Mouse (Mus musculus) brain, embryonic 18.5 days (tissue): ENCODE data around the gene Ccnb3.
"Not testable (repeated sequence)": the region's sequence is repeated elsewhere in the genome, so short reads cannot be mapped to it uniquely, and the experiment has no call there.

Experiments used
- DNase-seq: peaks from one replicate; pipeline ENCODE4 v3.0.0-alpha.2; 2012; ENCODE audit warnings: low read depth, low spot score

Ccnb3 gene

DNA sequence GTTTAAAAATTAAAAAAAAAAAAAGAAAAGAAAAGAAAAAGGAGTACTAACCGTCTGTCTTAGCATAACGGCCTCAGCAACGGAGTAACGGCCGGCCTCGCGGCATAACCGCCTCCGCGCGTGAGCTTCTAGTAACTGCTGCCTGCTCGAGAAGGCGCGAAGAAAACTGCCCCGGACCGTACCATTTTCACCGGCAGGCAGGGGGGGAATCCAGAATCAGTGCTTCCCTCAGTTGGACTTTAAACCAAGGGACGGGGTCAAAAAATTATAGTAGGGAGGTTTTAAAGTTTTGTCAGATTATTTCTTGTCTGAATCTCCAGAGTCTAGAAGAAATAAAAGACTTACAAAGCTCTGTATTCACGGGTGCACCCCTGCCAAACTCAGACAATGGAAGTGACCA lies at the start of gene Ccnb3:
TSS of gene Ccnb3 (minus strand) at position 101 of the 400 bp plus-strand sequence.
- no peak for DNase-seq

DNA sequence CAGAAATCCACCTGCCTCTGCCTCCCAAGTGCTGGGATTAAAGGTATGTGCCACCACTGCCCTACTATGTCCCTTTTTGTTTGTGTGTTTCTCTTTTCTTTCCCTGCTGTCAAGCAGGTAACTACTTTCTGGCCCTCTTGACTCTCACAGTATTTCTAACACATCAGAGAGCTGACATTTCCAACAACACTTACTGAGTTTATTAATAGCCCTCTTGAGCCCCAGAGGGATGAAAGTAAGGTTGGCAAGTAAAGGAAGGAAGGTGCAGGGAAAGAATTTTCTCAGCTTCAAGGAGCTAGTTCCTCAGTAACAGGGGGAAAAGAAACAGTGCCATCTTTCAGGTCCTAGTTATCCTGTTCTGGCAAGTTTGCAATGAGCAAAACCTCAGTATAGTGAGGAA lies 48.9 kb upstream of the Ccnb3 start:
- no peak for DNase-seq

DNA sequence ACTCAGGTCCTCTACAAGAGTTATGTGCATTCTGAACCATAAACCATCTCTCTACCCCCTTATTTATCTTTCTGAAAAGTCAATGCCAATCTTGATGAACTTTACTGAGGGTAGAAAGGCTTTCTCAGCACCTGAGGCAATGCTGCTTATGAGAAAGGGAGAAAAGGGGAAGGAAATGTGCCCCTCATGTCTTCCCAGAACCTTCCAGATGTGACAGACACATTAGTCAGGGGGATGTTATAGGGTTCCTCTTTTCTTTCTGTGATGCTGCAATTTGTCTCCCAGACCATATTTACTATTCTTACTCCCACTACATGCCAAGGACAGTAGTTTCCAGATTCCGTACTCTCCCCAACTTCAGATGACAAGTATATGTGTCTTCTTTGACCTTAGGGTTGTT lies 44.5 kb upstream of the Ccnb3 start:
- no peak for DNase-seq

DNA sequence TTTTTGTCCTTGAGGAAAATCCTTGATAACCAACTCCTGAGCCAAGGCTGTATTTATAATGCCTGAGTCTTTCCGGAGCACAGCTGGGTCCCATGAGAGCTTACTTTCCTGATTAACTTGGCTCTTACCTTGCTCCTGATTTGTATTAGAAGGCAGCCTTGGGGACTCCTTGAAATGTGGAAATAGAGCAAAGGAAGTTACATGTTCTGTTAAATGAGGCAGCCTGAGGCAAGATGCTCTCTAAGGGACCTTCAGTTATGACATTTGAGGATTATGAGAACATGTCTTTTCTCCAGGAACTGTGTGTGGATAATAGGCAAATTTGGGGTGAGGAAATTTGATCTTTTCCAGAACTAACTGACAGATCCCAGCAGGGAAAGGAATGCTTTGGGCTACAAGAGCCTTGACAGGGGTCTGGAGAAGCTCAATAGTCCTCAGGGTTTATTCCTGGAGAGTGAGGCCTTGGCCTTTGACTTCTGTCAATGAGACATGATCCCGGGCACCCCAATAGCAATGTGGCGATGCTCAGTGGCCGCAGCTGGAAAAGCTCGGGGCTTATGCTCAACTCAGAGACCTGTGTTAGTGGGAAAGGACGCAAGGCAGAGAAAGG lies 38.5 kb upstream of the Ccnb3 start:
- DNase-seq, result no peak

DNA sequence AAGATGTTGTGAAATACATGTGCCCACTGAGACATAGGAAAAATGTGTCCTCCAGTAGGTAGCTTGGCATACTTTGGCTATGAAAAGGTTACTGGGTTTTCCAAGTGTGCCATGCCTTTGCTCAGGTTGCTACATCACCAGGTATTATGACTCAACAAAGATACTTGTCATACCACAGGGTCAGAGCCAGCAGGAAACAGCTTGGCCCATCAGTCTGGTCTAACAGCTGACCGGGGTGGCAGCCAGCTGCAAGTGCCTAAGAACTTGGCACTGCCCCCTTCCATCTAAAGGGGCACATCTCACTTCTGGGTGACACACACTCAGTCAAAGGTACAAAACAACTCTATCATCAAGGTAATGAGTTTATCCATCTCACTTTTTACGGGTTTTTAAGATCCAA lies 26.6 kb upstream of the Ccnb3 start:
- no peak for DNase-seq

DNA sequence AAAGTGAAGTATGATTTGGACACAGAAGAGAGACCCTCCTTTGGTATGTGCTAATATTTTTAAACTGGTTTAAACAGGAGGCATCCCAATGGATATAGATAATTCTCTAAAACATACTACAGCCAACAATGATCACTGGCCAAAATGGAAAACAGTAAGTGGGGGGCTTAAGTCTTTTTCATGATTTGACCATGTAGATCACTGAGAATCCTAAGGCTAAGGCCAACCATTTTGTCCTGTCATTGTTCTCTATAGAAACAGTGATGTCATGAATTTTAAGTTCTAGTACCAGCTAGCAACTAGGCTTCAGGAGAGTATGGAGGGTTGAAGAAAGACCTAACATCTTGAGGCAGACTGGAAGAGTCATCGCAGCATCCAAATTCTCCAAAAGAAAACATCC lies 25.8 kb upstream of the Ccnb3 start, which contains the start of gene Akap4:
TSS of gene Akap4 (plus strand) at position 301 of the 400 bp plus-strand sequence.
- DNase-seq, result no peak

DNA sequence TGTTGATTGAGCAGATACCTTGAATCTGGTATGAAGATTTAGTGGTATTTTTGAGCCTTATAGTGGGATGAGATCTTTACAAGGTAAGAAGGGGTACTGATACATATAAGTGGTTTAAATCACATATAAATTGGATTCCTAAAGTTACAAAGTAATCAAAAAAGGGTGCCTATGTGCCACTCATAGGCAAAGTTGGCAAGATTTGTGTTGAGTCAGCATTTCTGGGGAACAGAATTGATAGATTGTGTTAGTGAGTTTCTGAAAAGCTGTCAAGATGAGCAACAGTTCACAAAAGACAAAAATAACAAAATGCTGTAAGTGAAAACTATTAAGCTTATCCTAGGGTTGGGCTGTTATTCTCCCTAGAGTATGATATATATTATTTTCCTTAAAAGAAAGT lies 22.7 kb upstream of the Ccnb3 start:
- no peak for DNase-seq

DNA sequence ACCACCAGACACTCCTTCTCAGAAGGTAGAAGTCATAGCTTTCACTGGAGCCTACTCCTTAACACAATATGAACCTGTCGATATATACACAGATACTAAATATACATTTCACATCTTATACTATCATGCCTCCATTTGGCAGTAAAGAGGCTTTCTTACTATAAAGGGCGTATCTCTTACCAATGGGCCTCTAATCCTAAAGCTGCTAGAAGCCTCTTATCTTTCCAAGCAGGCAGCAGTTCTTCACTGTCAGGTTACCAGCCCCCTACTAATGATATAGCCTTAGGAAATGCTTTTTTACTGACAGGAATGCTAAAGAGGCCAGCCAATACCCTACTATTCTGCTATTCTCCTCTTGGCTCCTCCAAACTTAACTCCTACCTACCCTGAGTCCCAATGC lies 16.2 kb upstream of the Ccnb3 start:
- DNase-seq, result no peak

DNA sequence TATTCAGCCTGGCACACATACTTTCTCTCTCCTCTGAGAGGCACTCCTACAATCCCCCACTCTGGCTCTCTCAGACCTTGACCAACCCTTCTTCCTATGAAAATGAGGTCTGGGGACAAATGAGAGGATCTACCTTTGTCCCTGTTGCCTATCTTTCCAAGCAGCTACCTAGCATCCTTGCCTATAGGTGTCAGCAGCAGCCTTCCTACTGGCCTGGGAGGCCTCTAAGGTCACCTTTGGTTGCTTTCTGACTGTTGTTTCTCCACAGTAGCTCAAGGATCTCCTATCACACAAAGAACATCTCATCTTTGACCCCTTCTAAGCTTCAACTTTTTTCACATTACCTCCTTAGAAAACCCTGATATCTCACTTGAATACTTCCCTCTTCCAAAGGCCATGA lies 15.6 kb upstream of the Ccnb3 start:
- DNase-seq, result no peak

DNA sequence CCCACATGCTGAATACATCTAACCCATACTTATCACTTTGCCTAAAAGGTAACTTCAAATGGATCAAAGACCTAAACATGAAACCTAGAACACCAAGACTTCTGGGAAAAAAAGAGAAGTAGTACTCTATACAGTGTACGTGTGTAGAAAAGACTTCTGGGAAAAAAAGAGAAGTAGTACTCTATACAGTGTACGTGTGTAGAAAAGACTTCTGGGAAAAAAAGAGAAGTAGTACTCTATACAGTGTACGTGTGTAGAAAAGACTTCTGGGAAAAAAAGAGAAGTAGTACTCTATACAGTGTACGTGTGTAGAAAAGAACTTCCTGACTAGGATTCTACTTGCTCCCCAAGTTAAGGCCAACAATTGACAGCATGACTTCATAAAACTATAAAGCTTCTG lies 57.5 kb downstream of the Ccnb3 start:
- not testable (repeated sequence) for DNase-seq

DNA sequence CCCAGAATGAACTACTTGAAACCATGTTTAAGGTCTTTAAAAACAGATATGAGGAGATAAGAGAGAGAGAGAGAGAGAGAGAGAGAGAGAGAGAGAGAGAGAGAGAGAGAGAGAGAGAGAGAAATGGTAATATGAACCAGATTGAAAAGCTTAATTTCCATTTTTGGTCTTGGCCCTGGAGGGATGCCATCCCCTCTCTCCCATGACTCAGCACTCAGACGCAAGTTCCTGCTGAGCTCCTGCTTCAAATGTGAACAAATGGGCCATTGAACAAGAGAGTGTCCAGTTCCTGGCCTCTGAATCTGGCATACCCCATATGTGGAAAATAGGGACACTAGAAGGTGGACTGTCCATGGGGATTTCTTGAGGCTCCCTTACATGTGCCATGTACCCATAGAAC lies 69.5 kb downstream of the Ccnb3 start:
- DNase-seq, result no peak

DNA sequence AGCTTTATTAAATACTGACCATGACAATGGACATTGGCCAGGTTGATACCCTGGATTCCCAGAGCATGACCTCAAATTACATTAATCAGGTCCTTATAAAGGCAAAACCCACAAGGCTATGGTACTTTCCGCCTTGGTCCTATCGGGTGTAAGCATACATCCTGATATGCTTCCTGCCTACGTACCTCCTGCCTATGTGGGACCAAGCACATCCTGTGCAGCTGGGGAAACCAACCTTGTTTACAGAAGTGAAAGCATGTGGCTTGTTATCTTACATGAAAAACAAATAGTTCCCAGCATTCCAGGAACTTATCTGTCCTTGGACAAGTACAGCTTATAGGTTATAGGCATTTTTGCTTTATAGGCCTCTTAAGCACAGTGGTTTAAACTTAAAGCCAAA lies 72.8 kb downstream of the Ccnb3 start:
- no peak for DNase-seq
